Mouse (Mus musculus): ENCODE data around the gene Cmss1.
A peak's percentile ranks its signal among the peaks of the same experiment; 100 is the strongest.

Gene Cmss1

DNA sequence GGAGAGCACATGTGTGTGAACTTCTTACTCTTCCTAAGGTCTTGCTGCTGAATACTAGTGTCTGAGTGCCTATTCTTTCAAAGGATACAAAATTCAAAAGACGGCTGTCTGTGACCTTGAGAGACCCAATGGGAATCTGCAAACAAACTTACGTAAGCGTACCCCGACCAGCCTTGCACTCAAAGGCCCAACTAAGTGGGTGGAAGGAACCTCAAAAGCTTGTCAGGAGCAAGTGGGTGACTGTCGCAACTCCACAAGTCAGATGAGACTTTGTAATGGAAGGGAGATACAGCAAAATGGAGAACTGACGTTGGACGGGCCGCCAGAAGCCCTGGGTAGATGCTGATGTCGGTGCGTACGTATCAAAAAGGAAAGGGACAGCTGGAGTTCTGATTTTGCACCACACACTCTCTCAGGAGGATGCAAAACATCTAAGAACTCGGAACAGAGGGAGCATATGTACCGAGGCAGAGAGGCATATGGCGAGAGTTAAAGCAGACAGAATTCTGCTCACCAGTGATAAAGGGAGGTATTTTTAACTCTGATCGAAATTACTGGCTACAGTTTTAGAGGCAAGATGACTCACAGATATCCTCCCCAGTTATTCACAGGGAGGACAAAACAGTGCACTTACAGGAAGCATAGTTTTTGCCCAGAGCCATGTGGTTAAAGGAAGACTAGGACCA lies 217.0 kb downstream of the Cmss1 start:
- no peak for DNase-seq (ENCODE audit: low spot score in 2 of 2)

DNA sequence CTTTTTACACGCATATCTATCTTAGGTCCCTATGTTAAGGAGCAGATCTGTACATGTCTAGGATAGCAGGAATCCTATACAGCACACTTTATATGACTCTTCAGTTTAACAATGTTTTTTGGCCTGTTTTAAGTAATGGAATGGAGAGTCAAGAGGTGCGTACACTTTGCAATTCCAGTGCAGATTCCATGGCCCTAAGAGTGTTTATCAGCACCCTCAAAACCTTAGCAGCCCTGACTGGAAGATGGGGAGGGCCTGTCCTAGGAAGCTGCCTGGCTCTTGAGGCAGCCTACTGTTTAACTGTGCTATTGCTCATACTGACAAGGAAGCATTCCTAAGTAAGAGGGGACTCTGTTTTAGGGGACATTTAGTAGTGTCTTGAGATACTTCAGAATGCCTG lies 222.4 kb downstream of the Cmss1 start:
- no peak for DNase-seq (ENCODE audit: low spot score in 2 of 2)

DNA sequence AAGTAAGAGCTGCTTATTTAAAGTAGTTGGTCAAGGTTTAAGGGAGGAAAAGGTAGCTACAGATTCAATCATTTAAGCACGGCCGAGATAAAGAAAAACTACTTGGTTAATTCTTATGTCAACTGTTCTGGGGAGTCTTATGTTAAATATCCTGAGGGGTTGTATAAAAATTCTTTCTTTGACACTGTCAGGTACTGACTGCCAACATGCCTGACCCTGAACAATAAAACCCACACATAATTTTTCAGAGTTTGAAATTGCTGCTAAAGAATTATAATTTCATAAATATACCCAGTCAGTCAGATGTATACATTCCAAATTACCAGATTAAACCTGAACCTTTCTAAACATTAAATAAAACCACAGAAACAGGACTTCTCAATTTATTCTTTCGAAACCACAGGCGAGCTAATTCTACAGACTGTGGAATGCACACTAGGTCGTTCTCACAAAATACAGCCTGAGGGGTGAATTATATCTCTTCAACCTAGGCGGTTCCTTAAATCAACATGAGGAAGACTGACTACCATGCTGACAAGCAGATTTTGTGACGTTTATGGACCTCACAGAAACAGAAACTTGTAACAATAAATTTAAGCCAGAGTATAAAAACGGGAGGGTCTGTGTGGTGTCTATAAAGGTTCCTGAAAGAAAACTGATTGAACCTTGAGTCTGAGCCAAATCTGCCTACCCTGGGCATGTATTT lies 223.2 kb downstream of the Cmss1 start:
- DNase-seq (ENCODE audit: low spot score in 2 of 2) = no peak

DNA sequence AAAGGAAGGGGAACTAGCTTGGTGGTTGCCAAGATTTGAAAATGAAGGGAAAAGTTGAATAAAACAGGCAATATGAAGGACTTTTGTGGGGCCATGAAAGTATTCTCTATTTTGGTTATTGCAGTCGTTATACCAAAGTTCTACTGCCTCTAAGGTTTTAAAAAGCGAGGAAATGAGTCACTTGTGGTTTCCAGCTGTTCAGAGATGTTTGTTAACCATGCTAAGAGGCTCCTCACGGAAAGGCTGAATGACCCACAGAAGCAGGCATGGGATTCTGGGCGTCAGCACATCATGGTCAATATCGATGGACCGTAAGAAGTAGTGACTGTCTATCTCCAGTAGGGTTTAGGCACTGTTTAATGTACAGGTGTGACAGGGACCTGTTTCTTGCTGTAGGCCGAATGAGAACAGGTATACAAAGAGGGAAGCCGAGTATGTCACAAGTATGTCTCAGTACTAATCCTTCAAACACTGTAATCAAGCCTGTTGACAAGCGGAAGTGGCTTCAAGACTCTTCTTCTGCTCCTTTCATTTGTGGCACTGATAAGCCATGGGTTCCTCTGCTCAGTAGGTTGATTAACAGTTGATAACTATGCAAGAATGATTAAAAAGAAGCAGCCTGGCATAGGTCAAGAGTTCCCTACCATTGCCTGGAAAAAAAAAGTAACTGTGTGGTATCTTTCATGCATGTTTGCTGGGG lies 227.9 kb downstream of the Cmss1 start:
- no peak for DNase-seq (ENCODE audit: low spot score in 2 of 2)

DNA sequence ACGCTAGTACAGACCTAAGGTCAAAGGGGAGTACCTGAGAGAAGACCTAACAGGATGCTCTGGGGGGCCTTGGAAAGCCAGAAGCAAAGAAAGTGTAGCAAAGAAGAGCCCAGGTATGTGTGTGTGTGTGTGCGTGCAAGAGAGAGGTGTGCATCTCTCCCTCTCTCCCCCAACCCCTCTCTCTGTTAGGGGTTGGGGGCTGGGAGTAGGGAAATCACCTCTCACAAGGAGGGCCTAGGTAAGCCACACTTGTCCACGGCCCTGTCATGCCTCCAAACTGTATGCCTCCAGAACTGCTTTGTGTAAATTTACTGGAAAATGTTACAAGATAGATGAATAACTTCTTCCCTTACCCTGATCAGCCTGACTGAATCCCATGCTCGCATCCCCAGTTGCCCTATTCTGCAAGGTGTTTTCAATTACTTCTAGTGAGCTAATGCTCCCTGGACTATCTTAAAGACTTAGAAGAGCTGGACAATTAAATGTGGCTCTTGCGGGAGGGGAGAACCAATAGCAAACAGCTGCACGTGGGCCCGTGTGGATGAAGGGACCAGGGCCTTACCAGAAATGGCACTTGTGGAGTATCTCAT lies 231.3 kb downstream of the Cmss1 start:
- no peak for DNase-seq (ENCODE audit: low spot score in 2 of 2)

DNA sequence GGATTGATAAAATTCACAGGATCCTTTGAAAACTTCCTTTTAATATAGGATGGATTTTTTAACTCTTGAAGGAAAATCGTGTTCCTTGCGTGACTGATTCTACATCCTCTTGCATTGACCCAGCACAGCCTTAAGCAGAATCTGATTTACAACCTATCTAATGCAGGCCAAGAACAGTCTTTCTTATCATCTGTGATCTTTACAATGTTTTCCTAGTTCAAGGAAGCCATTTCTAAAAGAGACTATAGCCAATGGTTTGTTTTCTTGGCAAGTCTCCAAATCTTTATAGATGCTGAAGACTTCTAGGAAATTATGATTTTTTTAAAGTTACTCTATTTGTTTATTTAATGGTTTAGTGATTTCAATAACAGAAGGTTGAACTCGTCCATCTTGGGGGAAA lies 234.5 kb downstream of the Cmss1 start:
- no peak for DNase-seq (ENCODE audit: low spot score in 2 of 2)

DNA sequence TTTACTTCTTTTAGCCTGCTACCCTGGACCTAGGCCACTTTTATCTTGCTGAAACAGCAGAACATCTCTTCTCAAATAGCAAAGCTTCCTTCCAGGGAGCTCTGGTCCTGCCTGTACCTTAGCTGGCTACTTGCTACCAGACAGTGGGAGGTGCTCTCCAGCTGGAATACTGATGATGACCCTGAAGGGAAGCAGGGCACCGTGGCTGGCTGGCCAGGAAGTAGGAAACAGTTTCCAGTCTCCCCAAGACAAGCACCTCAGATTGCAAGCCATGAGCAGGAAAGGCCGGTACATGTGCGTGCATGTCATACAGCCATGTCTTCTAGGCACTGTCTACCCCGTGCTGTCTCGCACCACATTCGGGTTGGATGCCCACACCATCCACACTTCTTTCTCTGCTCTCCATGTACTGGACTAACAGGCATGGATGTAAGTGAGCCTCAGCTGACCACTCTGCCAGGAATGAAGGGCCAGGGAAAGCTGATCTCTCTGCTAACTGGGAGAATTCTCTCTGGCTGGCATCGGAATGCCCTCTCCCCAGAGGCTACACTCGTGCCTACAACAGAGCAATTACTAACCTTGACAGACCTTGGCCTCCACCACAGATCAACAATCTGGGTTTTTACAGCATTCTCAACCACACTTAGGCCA lies 236.7 kb downstream of the Cmss1 start:
- DNase-seq (ENCODE audit: low spot score in 2 of 2) = no peak

DNA sequence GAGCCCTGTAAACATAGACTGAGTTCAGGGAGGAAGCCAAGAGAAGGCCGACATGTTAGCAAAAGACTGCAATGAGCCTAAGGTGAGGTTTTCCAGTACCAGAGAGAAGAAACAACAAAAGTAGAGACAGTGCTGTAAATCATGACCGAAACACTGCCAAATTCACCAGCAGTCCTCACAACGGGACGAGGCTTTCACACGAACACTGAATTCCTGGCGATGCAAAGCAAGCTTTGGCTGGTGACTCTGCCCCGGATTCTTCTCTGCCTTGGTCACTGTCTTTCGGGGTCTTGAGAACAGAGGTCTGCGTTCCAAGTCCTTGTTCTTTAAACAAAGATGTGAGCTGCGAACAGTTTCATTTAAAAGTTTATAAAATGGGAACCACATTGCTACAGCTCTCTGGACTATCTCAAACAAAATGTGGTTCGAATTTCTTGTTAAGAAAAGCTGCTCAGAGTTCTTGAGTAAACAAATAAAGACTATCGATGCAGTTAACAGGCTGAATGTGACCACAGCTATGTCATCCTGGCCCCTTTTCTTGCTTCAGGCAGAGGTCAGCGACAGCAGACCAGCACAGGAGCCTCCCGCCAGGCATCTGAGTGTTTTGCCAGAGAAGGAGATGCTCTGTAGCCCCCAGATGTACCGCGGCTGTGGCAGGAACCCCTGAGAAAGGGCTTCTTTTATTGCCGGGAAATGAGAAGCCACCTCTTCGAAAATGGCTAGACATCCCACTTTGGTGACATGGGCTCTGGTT lies 239.5 kb downstream of the Cmss1 start:
- DNase-seq (ENCODE audit: low spot score in 2 of 2) = no peak

DNA sequence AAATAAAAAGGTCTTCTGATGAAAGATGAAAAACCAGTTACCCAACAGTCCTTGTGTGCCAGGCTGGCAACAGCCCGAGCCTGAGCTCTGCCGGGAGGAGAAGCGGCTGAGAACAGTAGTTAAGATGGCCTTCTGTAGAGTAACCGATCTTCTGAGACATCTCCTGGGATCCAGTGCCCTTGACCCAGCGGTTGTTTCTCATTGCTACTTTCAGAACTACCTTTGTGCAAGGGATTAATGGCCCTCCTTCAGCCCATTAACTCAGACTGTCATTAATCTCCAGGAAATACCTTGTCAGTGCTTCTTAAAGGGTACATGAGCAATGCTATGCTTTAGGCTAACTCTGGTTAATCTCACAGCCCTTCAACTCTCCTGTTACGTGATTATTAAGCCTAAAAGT lies 240.5 kb downstream of the Cmss1 start:
- peak in 1 of 2 experiments; percentile 9 for DNase-seq (ENCODE audit: low spot score in 2 of 2)

DNA sequence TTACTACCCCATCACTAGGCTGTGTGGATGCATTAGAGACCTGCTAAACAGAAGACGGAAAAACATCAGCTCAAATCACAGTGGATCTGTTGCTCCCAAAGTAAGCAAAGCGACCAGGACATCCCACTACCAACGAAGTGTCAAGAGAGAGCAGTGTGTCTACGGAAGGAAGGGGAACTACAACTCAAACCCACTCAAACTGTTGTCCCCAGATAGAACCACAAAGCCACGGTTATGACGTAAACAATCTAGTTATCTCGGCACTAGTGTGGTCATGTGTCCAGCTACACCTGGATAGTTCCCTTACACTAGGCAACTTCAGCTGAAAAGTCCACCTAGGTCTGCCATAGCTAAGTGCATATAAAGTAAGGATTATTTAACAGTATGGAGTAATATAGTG lies 242.2 kb downstream of the Cmss1 start:
- no peak for DNase-seq (ENCODE audit: low spot score in 2 of 2)

DNA sequence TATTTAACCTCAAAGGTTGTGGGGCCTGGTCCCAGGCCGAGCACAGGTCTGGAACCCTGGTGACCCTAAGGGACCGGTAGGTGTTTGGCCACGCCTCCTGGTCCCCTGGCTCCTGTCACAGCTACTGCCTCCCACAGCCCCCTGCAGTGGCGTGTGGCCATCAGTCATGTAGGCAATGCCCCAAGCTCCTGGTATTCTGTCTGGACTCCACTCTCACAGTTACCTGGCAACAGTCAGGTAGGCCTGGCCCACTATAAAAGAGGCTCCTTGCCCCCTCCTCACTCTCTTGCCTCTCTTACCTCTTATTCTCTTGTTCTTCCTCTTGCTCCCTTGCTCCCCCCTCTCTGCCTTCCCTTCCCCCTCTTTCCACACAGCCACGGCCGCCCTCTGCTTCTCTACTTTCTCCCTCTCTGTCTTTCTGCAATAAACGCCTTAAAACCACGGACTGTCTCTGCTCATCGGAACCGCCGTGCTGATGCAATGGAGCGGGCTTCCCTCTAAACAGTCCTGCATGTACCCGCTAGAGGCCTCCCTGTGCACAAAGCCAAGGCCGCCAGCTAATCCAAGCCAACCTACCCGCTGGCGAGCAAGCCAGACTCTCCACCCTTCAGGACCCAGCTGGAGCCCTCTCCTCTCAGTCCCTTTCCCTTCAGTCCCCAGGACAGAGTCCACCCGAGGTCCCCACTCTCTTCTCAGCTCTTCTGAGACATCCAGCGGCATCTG lies 243.8 kb downstream of the Cmss1 start:
- DNase-seq (ENCODE audit: low spot score in 2 of 2) = peak; percentile 26 to 63

DNA sequence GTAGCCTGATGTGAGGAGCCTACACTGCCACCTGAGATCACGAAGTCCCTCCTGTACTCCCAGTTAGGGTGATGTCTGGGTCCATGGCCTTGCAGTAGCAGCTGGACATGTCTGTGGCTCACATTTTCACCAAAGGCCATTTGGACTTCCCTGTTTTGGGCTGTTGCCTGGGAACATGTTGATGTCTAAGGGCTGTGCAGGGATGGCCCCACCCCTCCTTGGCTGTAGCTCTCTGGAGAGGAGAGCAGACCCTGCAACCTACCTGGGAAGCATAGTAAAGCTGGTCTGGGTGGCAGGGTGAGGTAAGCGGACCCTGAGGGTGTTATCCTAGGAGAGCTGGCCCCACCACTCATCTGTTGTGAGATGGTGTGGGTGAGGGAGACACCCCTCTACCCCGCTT lies 245.9 kb downstream of the Cmss1 start:
- DNase-seq (ENCODE audit: low spot score in 2 of 2) = no peak

DNA sequence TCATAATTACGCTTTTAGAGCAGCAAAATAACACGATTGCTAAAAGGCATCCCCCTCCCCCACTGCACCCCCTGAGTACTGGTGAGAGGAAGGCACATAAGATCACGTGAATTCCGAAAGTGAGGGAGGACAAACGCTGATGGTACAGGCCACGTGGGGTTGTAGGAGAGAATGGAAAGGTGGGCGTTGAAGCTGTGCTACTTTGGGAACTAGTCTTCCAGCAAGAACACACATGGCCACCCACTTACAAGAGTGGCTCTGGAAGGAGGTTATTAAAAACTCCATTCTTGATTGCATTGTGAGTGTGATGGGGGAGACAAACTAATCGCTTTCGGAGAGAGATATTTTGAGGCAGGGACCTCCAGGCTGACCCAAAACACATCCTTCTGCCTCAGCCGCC lies 247.4 kb downstream of the Cmss1 start:
- no peak for DNase-seq (ENCODE audit: low spot score in 2 of 2)

DNA sequence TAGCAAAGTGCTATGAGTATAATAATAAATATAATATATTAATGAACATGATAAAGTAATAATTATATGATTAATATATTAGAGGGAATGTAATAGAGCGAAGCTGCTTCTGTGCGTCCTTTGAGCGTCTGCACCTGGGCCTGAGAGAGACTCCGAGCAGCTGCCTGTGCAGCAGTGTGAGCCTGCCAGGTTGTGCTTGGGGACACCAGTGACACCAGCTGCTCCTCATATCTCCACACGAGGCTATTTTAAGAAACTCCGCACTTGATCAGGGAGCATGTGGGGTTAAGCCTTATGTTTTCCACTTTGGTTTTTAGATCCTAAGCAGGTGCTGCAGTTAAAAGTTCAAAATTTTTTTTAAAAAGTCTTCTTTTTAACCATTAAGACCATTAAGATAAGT lies 249.7 kb downstream of the Cmss1 start:
- no peak for DNase-seq (ENCODE audit: low spot score in 2 of 2)

DNA sequence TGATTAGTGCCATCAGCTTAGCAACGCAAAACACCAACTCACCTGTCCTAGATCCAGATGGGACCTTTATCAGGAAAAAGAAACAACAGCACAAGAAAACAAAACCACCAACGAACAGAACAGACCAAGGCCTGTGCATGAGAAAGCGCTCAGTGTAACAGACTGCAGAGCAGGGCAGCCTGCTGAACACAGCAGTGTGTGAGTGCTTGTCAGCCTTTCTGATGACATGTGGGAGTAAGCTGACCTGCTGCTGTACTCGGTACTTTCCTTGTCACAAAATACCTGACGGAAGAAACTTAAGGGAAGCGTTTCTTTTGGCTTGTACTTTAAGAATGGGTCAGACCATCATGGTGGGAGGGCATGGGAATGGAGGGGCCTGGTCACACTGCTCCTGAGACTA lies 250.2 kb downstream of the Cmss1 start:
- DNase-seq (ENCODE audit: low spot score in 2 of 2) = no peak

DNA sequence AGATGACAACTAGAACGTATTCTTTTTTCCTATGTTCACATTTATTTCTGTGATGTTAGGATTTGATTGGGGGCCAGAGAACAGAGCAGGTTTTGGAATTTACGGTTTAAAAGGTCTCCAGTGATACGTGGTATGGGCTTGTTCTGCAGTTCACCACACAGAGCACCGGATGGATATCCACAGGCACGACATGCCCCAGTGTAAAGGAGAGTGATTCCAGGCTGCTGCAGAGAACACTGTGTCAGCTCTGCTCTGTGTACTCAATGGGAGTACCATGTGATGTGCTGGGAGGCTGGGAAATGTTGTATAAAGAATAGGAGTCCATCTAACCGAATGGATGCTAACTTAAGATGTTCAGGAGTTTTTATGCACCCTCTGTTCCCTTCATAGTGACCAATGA lies 252.7 kb downstream of the Cmss1 start:
- DNase-seq (ENCODE audit: low spot score in 2 of 2) = no peak

DNA sequence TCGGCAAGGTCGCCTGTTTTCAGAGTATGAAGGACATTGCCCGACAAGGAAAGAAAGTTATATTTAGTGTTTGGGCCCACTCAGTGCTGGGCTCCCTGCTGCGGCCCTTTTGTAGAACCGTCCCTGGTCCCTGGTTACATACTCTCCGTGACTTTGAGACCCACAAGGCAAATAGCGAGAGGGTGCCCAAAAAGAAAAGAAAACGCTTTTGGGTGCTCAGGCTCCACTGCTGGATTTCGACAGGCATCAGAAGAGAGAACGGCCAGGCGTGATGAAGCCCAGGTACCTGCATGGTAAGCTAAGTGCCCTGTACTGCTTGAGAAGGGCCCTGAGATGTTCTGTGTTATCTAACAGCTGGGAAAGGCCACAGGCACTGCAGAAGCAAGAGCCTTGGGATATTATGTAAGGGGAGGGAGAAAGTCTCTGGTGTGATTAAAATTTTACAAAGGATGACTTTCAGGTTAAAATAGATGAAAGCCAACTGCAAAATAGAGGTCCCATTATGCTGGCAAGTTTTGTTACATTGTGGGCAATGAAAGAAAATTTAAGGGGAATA lies 253.4 kb downstream of the Cmss1 start:
- DNase-seq (ENCODE audit: low spot score in 2 of 2) = no peak

DNA sequence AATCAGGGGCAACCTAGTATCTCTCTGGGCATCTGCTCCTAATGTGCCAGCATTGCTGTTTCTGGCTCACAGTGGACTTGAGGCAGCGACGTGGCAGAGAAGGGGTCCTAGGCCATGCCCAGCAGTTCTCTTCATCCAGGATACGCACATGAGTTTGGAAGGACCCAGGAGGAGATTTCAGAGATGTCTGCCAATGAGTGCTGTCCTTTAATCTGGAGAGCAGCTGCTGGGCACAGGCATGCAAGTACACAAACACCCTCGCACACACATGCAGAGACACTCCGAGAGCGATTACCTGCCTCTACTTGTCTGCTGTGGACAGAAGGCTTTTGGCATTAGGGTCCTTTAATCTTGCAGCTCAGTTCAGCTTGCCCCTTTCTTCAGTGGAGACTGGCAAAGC lies 253.9 kb downstream of the Cmss1 start, which contains the start of gene Filip1l:
Filip1l (plus strand) TSS at position 343 of the 400 bp plus-strand sequence.
- no peak for DNase-seq (ENCODE audit: low spot score in 2 of 2)

DNA sequence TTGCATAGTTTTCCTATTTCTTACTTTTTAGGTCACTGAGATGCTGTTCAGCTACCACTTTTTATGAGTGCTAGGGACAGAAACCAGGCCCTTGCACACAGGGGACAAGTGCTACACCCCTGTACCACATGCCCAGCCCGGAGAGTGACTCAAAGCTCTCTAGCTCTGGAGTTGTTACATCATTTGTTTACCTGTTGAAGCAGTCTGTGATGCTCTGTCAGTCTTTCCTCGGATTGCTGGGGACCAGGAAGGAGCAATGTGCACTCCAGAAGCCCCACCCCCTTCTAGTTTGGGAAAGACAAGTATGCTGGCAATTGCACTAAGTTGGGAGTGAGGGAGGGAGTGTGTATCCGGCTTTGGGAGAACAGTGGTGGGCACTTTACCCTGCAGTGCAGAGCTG lies 257.0 kb downstream of the Cmss1 start:
- DNase-seq (ENCODE audit: low spot score in 2 of 2) = no peak

DNA sequence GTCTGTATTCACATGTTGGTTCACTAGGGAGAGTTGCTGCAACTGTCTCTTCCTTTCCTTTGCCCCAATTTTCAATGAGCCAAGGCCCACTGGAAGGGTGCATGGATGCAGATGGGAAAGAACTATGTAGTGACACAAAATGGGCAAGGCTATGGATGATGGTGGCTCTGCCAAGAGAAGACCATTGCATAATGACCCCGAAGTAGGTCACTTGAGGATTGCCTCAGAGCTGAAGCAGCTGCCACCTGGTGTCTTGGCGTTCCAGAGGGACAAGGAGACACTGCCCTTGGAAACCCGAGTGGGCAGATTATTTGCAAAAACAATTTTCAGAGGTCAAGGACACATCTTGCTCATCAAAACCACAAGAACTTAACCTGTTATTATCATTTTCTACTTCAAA lies 257.6 kb downstream of the Cmss1 start:
- DNase-seq (ENCODE audit: low spot score in 2 of 2) = peak in 1 of 2 experiments; percentile 38

Measured in urinary bladder, postnatal 36 days (tissue).